Mouse (Mus musculus): ENCODE data around the gene Ciao2a. TPM values are rescaled to one million over a fixed set of nuclear protein-coding genes. Genes with fewer than 3 reads are reported as not detected.

Ciao2a gene
- total RNA-seq, 2 experiments from 2014 or later, result 23.6 to 29.3 TPM

- peak; percentile 42 to 70 for DNase-seq (ENCODE audit: extremely low spot score in 1 of 2, low spot score in 1 of 2)
These were observed 31.8 kb downstream of the Ciao2a start, which contains the start of gene Dapk2 for GRCm38 (mm10) chr9:66157958-66158830. Gene Dapk2, plus strand, starts transcription at chr9:66158223.

GRCm38 (mm10) chr9:66158885-66159430, 32.5 kb downstream of the Ciao2a start:
- DNase-seq (ENCODE audit: extremely low spot score in 1 of 2, low spot score in 1 of 2), result no peak

GRCm38 (mm10) chr9:66160155-66160554, 33.7 kb downstream of the Ciao2a start:
- no peak for DNase-seq (ENCODE audit: extremely low spot score in 1 of 2, low spot score in 1 of 2)

- DNase-seq (ENCODE audit: extremely low spot score in 1 of 2, low spot score in 1 of 2), result no peak
These were observed 36.6 kb downstream of the Ciao2a start for GRCm38 (mm10) chr9:66162995-66163394.

- DNase-seq (ENCODE audit: extremely low spot score in 1 of 2, low spot score in 1 of 2), result no peak
These were observed 40.8 kb downstream of the Ciao2a start for GRCm38 (mm10) chr9:66167222-66167621.

GRCm38 (mm10) chr9:66168233-66168632, 41.8 kb downstream of the Ciao2a start:
- DNase-seq (ENCODE audit: extremely low spot score in 1 of 2, low spot score in 1 of 2), result no peak

GRCm38 (mm10) chr9:66170506-66170905, 44.1 kb downstream of the Ciao2a start:
- no peak for DNase-seq (ENCODE audit: extremely low spot score in 1 of 2, low spot score in 1 of 2)

- no peak for DNase-seq (ENCODE audit: extremely low spot score in 1 of 2, low spot score in 1 of 2)
These were observed 45.0 kb downstream of the Ciao2a start for GRCm38 (mm10) chr9:66171275-66171921.

GRCm38 (mm10) chr9:66173316-66173855, 47.0 kb downstream of the Ciao2a start:
- no peak for DNase-seq (ENCODE audit: extremely low spot score in 1 of 2, low spot score in 1 of 2)

GRCm38 (mm10) chr9:66174985-66175384, 48.6 kb downstream of the Ciao2a start:
- DNase-seq (ENCODE audit: extremely low spot score in 1 of 2, low spot score in 1 of 2), result no peak

GRCm38 (mm10) chr9:66177975-66178374, 51.6 kb downstream of the Ciao2a start:
- no peak for DNase-seq (ENCODE audit: extremely low spot score in 1 of 2, low spot score in 1 of 2)

GRCm38 (mm10) chr9:66179795-66180194, 53.4 kb downstream of the Ciao2a start:
- DNase-seq (ENCODE audit: extremely low spot score in 1 of 2, low spot score in 1 of 2), result no peak

- no peak for DNase-seq (ENCODE audit: extremely low spot score in 1 of 2, low spot score in 1 of 2)
These were observed 54.9 kb downstream of the Ciao2a start for GRCm38 (mm10) chr9:66181126-66181825.

GRCm38 (mm10) chr9:66181826-66182678, 55.6 kb downstream of the Ciao2a start:
- DNase-seq (ENCODE audit: extremely low spot score in 1 of 2, low spot score in 1 of 2), result no peak

- DNase-seq (ENCODE audit: extremely low spot score in 1 of 2, low spot score in 1 of 2), result no peak
These were observed 56.2 kb downstream of the Ciao2a start for GRCm38 (mm10) chr9:66182679-66182993.

- DNase-seq (ENCODE audit: extremely low spot score in 1 of 2, low spot score in 1 of 2), result no peak
These were observed 56.6 kb downstream of the Ciao2a start for GRCm38 (mm10) chr9:66183023-66183422.

GRCm38 (mm10) chr9:66184572-66184971, 58.2 kb downstream of the Ciao2a start:
- no peak for DNase-seq (ENCODE audit: extremely low spot score in 1 of 2, low spot score in 1 of 2)

GRCm38 (mm10) chr9:66186426-66186825, 60.0 kb downstream of the Ciao2a start:
- DNase-seq (ENCODE audit: extremely low spot score in 1 of 2, low spot score in 1 of 2), result no peak

Measured in layer of hippocampus, postnatal 25 days (tissue).